Mouse (Mus musculus) adrenal gland, adult (tissue): ENCODE measurements around the gene Pde4d.

ENCODE experiments used
- DNase-seq, 2 experiments: peaks; one replicate each; pipeline ENCODE4 v3.0.0; 2022 to 2023; ENCODE audit warnings: low spot score in 1 of 2; ENCODE audit not compliant: inconsistent age in 2 of 2

Gene Pde4d

DNA sequence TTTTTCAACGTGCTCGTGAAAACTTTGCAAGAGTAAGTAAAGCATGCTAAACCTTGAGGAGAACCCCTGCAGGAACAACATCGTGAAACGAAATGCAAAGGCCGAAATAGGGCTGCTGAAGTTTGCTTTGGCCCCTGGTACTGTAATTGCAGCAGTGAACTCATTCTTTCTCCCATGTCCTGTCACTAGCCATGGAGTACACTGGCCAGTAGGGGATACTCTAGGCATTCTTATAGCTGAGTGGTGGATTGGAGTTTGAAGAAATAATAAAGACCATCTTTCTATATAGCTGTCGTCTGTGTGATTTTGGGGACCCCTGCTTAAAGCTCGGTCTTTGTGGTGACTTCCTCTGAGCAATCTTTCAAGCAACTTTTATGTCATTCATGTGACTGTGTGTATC lies 906.5 kb downstream of the Pde4d start:
- DNase-seq, result no peak

DNA sequence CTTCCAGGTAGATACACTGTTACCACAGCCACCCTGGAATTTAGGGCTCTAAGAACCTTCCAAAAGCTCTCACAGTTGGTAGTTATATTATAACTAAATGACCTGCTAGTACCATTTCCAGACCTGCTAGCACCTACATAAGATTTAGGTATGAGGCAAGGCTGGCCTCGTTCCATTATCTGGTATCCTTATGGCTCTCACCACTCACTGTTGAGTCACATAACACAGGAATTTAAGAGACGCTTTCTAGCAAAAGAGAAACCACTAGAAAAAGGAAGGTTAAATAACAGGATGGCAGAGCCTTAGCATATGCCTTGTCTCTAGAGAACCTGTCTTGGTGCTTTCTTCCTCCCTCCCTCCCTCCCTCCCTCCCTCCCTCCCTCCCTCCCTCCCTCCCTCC lies 910.2 kb downstream of the Pde4d start:
- DNase-seq, result no peak

DNA sequence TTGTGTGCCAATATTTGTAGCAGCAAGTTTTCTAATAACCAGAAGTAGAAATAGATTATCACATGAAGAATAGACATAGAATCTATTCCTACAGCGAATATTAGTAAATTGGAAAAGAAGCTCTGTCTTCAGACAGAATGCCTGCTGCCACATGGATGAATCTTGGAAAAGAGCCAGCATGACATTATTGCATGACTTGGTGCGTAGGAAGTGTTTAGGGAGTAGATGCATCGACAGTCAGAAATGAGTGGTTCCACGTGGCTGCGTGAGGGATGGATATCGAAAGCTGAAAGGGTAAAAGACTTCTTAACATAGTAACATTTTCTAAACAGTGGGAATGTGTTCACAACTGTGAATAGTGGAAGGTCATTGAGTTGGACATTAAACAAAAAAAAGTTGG lies 912.6 kb downstream of the Pde4d start:
- no peak for DNase-seq

DNA sequence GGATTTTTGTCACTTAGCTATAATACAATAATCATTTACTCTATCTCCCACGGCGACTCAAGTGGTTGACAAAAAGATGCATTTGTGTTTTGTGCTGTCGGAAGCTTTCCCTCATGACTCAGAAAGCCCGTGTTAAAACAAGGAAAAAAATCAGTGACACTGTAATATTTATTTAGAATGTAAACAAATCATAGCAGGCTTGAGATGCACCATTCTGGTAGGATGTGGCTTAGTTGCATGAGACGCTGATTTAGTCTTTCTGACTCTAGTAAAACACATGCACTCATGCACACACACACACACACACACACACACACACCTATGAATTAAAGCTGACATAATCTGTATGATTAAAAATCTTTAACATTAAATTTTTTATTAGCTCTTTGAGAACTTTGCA lies 924.7 kb downstream of the Pde4d start:
- DNase-seq, result no peak

DNA sequence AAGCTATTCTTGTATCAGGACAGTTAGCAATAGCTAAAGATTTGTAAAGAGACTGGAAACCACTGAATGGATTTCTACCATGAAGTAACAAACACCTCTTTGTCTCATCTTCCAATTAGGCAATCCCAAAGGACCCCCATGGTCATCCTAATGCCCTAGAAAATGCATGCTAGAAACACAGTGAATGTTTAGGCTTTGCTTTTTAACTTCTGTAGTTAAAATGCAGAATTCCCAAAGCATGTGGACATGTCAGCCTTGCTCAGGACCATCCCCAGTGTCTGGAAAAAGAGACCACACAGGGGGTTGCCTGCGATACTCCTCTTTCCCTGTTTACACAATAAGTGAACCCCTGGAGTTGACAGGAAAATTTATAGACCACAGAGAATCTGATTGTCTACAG lies 926.9 kb downstream of the Pde4d start:
- no peak for DNase-seq

DNA sequence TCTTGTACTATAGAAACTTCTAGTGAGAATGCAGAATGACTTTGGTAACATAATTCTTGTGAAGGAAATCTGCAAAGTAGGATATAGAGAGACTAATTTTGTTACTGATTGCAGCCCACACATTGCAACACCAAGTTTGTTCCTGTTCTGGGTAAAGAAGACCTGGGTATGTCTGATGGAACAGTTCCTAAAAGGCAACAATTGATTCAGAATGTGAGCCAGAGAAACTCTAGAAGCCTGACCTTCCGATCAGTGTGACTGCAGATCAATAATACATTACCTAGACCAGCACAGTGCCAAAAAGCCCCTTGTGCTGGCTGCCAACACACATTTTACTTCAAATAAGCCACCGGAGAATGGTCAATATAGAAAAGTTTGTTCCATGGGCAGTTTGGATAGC lies 930.4 kb downstream of the Pde4d start:
- DNase-seq, result no peak

DNA sequence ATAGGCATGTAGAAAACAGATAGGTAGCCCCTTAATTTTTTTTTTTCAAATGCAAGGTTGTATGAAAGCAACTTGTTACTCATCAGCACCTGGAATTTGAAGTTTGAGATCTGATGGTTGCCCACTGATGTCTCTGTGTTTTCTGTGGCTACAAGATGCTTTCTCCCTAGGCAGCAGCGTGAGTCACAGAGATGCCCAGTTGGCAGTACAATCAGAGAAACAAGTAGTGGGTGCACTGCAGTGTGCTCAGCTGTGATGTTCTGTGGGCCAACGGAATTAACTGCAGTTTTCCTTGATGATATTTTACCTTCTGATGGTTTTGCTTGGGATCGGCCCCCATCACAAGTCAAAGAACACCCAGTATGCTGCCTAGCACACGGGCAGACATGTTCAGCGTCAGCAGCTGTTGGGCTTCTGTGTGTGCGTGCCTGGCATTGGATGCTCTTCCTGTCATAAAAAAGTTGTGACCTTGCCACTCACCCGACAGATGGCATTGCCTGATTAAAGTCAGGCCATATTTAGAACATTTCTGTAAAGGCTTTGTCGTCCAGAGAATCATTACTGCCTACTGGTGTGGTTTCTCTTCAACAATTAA lies 939.0 kb downstream of the Pde4d start:
- no peak for DNase-seq

DNA sequence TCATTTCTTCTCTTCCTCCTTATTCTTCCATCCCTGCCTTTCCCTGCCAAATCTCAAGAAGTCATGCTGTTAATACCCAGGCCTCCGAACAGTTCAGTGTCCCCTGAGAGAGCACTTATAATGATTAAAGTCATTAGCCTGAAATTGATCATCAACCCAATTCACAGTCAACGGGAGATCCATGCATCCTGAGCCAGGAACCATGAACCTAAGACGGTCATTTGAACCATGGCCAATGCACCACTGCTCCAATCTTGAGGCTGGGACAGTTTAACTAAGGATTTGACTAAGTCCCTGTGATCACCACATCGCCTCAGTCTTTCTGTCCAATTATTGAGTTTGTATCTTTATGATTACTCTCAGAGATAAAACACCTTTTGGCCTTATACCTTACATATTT lies 952.6 kb downstream of the Pde4d start:
- no peak for DNase-seq

DNA sequence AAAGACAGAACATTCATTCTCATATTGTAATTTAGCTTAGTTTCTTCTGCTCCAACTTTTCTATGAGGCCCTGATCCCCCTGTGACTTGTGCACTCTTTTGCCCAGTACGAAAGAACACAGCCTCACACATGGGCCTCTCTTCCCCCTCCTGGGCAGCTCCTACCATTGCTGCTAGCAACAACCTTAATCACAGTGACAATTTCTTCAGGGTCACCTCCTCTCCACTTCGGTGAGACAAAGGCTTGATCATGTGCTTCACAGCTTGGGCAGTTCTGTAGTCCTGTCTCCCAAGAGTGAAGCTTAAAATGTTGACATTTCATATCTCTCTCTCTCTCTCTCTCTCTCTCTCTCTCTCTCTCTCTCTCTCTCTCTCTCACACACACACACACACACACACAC lies 953.2 kb downstream of the Pde4d start:
- no peak for DNase-seq

DNA sequence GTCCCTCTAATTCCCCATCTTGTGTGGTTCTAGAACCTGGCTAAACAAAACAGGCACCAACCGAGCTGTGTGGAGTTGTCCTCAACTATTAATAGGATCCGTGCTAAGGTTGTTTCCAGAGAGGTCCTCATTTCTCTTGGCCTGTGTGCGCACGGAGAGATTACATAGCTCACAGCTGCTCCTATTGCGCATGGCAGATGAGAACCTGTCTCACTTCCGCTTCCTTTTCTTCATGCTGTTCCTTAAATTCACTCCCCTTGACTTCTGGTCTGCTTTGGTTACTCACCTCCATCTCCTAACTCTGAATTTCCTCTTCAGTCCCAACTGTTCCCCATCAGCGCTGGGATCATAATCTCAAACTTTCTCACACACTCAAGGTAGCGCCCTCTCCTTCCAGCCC lies 956.6 kb downstream of the Pde4d start:
- no peak for DNase-seq

DNA sequence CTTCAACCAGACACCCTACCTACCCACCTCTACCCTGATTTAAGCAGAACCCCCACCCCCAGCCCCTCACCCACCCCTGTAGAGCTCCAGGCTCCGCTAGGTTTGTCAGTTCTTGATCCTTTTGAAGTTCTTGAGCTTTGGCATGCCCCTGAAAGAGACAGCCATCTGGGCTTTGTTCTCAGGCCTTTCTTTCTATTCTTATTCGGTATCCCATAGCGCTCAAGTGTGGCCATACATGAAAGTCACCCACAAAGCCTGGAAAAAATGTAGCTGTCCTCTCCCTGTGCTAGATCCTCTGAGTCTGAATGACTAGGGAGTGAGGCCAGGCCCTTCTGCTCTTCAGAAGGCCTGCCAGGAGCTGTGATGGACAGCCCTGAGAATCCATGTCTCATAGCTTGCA lies 957.6 kb downstream of the Pde4d start:
- no peak for DNase-seq

DNA sequence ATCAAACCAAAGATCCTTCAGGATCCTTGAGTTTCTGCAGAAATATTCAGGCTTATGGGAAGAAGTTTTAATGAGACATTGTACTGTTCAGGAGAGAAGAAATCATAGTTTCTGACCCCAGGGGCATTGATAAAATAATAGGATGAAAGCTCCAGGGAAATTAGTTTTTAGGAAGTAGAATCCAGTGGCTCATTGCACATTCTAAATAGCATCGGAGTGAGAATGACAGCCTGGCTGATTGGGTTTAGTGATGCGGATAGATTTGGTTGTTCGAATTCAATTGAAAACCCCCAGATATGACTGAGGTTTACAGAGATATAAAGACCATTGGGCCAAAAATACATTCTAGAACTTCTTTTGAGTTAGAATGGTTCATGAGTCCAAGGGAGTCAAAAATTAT lies 970.7 kb downstream of the Pde4d start:
- no peak for DNase-seq

DNA sequence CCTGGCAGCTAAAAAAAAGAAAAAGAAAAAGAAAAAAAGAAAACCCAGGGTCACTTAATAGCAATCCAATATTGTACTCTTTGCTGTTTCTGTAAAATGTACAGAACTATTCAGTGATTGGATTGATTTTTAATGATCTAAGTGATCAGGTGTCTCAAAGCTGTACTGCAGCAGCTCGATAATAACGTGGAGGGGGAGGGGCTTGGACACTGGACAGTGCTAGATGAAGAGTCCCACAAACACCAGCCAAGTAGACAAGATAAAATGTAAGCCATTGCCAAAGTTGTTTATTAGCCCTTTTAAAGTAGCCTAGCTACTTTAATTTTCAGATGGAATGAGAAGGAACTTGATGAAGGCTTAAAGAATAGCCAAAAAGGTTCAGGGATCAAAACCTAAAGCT lies 975.2 kb downstream of the Pde4d start:
- DNase-seq, result no peak

DNA sequence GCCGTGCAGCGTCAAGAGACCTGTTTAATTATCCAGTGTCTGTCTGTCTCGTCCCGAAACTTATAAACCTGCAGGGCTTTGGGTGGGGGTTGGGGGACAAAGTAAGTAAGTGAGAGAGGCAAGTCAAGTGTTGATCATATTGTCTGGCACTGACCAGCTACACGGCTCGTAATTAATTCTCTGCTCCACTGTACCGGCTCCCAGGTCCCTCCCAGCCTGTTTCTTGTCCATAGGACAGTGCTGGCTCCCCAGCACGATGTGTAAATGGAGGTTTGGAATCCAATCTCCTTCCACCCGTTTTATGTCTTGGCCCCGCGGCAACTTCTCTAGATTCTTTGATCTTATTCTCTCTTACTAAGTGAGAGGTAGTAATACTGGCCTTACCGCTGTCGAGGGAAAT lies 975.8 kb downstream of the Pde4d start:
- DNase-seq, result no peak

DNA sequence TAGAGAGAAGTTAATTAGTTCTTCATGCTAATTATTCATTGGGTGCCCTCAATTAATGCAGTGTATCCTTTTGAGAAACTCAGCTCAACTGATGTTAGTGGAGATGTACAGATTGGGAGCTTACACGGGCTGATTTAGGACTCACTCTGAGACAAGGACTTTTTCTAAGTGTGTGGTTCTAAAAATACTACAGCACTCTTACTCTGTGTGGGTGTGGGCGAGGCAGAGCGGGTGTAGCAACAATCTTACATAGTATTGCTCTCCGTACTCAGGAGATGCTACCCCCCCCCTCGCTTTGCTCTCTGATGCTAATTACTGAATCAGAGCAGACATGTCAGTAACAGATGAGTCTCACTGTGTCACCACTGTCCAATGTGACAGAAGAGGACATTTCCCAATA lies 976.3 kb downstream of the Pde4d start:
- no peak for DNase-seq

DNA sequence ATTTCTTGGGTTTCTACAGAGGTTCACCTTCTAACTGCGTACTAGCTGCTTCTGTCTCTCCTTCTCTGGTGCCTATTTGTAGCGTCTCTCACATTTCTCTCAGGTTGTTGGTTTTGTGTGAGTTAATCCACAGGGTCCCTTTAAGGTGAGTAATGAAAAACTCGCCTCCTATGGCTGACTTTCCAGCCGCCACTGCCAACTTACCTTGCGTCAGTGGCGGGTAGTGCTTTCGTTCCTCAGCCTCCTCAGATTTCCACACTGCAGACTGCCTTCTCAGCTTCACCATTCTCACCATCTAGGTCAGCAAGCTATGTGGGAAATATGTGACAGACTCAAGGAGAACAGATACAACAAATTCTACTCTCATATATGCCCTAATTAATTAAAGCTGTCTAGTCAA lies 977.8 kb downstream of the Pde4d start:
- no peak for DNase-seq

DNA sequence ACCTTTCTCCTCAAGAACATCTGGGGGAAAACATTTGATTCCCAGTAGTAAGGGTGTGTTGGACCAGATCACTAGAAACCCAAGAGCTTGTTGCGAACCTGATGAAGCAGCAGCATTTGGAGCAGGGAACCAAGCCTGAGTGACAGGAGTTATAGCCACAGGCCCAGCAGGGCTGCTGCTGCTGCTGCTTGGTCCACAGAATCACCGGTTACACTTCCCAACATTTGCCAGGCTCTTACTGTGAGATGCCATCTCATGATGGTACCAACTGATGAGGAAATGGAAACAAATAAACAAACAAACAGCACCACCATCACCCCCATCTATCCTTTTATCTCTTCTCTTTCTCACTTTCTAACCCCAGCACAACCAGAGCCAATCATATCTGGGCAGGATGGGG lies 979.8 kb downstream of the Pde4d start:
- DNase-seq, result no peak

DNA sequence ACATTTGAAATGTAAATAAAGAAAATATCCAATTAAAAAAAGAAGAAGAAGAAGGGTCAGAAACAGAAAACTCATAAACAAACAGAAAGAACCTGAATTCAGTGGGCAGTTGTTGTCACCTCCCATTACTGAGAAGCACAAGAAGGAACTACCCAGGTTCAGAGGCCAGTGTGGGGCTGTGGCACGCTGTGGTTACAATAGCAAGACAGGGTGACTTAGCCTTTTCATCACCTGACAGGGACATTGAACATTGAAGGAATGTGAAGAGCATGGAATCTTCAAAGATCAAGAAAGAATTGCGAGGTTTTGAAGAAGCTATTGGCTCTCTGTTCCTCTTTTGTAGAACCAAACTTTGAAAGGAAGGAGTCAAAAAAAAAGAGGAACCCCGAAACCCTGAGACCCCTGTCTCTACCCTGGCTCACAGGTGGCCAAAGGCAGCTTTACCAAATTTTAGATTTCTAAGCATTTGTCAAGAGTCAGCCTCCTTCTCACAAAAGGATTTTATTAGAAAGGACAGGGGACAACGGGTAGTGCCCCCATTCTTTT lies 987.6 kb downstream of the Pde4d start:
- no peak for DNase-seq

DNA sequence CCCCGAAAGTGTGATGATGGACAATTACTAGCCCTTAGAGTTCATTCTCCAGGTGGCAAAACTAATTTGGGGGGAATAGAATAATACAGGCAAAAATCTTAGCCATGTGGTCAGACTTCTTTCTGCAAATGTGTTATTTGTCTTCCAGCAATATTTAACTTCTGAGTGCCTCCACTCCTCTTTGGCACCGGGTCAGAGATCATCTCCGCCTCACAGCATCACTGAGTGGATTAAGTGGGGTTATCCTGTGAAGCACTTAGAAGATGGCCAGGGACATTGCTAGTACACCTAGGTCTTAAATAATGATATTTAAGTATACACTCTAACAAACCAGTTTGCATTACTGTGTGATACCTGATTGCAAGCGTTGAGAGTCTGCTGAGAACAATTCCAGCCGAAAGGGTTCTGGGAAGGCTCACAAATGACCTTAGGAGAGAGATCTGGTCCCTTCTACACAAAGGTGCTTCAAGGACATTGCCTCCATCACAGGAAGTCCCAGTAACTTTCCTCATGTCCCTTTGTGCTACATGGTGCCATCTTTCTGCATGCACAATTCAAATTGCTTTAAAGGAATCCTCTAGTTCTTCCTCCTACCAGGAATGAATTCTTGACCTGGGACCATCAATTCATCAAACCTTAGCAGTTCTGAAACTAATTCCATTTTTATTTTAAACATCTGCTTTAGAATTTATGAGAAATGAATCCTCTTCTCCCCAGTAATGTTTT lies 989.9 kb downstream of the Pde4d start:
- DNase-seq, result no peak

DNA sequence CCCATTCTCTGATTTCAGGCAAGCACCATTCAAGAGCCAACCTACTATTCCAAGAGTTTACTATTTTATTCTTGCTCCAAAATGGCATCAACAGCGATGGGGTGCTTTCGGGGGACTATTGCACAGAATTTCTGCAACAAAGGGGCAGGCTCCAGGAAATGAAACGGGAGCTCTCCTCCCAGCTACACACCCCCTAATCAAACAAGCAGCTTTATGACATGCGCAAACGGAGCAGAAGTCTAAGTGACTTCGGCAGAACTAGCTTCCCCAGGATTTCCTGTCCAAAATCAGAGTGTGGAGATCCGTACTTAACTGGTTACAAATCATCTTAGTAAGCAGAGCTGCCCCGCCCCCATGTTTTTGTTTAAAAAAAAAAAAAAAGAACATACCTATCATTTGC lies 990.6 kb downstream of the Pde4d start:
- DNase-seq, result peak; percentile 58 to 85

DNA sequence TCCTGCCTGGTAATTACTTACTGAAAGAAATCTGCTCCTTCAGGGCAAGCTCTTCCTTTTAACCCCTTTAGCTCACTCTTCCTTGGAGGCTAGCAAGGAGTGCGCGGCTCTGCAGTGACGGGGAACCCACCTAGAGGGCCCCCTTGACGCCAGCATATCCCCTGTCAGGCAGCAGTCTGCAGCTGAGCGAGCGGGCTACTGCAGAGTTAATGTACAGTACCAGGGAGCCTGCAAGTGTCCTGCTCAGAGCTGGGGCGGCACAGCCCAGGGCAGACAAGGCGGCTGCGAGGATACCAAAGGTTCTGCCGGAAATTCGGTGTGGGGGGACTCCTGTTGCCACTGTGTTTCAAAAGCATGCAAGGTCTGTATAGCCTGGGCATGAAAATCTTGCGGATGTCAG lies 991.1 kb downstream of the Pde4d start:
- DNase-seq, result peak; percentile 81 to 93

DNA sequence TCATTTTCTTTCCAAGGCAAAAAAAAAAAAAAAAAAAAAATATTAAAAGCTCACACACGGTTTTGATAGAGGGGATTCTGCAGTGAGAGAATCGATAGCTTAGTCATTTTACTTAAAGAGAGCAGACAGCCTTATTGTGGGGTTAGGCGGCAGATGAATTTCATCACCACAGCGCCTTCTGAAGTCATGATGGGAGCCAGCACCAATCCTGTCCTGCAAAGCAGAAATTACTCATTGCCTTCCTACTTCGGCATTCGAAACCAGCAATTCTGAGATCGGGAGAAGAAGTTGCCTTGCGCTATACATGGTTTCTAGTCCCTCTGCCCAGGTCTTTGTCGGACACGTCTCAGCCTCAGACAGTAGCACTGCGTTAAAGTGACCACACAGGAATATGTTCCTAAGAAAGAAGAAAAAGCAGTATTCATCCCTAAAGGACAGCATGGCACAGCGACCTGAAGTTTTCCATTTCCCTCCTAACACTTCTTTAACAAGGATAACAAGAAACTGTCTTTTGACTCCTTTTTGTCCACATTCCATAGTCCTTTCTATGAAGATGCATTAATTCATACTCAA lies 991.7 kb downstream of the Pde4d start:
- DNase-seq, result peak; percentile 27 to 64

DNA sequence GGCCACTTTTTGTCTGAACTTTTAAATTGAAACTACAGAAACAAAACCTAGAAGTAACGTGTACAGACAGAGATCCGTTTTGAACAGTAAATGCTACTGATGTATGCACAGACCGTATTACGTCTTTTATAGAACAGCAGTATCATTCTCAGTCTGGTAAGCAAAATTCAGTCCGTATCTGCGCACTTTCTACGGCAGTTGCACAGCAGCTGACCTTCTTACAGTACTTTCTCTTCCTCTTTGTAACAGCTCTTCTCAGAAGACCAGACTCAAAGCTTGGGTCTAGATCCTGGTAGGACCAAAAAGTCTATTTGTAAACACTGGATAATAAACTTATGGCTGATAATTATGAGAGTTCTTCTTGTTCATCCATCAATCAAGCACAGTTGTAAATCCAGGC lies 996.4 kb downstream of the Pde4d start:
- DNase-seq, result no peak
